Mouse (Mus musculus) ES-Bruce4 (cell line): Measurements from ENCODE around the gene Rims4.

Experiments
- CTCF ChIP-seq: IDR thresholded peaks from one replicate; pipeline ENCODE4 v1.8.1; 2011; ENCODE audit warnings: low read depth, low read length
- POLR2A ChIP-seq: IDR thresholded peaks from one replicate; pipeline ENCODE4 v1.8.1; 2011; ENCODE audit warnings: low read length; ENCODE audit not compliant: insufficient read depth

- TF ChIP-seq POLR2A (no peak), CTCF (no peak)
Observed at GRCm38 (mm10) chr2:163928464-163929200, 10.1 kb upstream of the Rims4 start.
